Mouse (Mus musculus) small intestine, adult 2 months (tissue): ENCODE measurements around the gene Sspn.

Experiments used
- CTCF ChIP-seq: fragments of 200-500 bp; IDR thresholded peaks from 2 replicates; pipeline ENCODE4 v1.5.1; 2012; ENCODE audit warnings: low read depth, mild to moderate bottlenecking, control low read depth, inconsistent platforms, low read length, moderate library complexity, mixed read lengths; ENCODE audit not compliant: insufficient replicate concordance, insufficient read length; ENCODE audit errors: extremely low read depth
- POLR2A ChIP-seq: fragments of 200-500 bp; IDR thresholded peaks from 2 replicates; pipeline ENCODE4 v1.6.1; 2012; ENCODE audit warnings: low read depth, mild to moderate bottlenecking, control low read depth, inconsistent platforms, low read length, moderate library complexity

GRCm38 (mm10) chr6:145885069-145885468 is 46.4 kb upstream of the Sspn start:
- TF ChIP-seq POLR2A (no peak), CTCF (no peak)
